Mouse (Mus musculus): ENCODE measurements around the gene Zfp444.

Zfp444 gene

DNA sequence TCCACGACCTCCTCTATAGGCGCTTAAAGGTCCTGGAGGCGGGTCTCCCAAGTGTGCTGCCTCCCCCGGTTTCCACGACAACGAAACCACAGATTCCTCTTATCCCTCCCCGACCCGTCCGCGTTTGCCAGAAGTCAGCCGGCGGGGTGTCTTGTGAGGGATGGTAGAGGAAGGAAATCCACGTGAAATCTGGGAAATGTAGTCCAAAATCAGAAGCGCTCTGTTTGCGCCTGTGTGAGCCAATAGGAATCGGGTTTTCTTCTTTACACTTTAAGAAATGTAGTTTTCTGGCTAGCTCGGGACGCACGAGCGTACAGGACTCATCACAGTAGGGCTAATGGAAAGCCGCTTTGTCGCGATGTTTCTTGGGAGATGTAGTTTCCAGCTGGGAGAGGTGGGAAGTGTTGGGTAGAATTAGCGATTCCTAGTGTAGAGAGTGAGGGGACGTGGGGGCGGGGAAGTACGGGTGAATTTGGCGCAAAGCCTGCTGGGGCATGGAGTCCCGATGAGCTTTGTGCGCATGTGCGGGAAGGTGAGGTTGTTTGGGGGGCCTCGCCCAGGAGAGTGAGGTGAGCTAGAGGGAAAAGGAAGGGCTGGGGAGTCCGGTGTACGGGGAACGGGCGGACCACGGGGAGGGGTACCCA is at the start of gene Zfp444:
Zfp444 (plus strand) TSS at position 221 of the 644 bp plus-strand sequence.
- peak; percentile 98 for DNase-seq (ENCODE audit: low spot score)

DNA sequence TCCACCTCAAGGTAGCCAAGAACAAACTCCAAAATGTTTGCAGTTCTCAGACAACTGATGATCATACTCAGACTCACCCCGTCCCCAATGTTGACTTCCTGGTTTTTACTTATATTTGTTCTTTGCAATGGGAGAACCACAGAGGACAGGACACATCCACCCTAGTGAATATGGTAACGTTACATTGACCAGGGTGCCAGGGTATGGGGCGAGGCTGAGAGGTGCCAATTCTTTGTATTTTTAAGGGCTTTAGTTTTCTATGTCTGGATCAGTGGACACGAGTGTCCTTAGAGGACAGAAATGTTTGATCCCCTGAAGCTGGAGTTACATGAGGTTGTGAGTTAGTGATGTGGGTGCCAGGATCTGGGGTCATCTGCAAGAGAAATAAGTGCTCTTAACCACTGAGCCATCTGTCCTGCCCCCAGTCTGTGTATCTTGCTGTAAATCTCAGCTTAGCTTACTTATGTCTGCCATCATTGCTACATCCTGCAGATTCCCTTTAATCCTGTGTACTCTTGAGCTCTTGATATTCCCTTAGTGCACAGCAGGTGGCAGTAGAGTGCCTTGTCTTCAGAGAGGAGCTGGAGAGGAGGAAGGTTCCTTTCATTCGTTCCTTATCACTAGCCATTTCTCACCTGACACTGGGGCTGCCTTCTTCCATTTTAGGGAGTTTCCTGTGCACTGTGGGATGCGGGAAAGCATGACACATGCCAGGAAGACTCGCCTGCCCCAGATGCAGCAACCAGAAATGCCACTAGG is 45.2 kb upstream of the Zfp444 start:
- DNase-seq (ENCODE audit: low spot score), result peak; percentile 85

DNA sequence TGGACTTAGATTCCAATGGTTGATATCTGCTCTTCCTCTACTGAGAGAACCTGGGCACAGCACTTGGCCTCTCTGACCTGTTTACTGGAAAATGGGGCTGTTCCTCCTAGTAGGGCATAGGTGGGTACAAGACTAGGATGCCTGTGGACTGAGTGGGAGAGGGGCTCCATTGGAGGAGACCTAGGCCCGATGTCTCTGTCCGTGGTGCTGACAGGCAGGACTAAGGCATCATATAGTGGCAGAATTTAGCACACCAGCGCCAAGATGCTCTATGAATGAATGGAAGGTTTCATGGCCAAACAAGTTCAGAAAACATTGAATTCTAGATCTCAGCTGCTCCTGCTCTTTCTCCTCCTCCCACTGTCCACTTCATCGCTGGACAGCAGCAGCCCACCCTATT is 41.7 kb upstream of the Zfp444 start:
- DNase-seq (ENCODE audit: low spot score), result no peak

DNA sequence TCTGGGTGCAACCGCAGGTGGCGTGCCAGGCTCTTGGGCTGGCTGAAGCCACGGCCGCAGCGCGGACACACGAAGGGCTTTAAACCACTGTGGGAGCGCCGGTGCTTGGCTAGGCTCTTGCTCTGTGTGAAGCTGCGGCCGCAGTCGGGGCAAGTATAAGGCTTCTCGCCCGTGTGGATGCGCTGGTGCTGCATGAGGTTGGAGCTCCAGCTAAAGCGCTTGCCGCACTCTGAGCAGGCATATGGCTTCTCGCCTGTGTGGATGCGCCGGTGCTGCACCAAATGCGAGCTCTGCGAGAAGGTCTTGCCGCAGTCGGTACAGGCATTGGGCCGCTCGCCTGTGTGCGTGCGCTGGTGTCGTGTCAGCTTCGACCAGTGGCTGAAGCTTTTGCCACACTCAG is 39.4 kb upstream of the Zfp444 start:
- no peak for DNase-seq (ENCODE audit: low spot score)

DNA sequence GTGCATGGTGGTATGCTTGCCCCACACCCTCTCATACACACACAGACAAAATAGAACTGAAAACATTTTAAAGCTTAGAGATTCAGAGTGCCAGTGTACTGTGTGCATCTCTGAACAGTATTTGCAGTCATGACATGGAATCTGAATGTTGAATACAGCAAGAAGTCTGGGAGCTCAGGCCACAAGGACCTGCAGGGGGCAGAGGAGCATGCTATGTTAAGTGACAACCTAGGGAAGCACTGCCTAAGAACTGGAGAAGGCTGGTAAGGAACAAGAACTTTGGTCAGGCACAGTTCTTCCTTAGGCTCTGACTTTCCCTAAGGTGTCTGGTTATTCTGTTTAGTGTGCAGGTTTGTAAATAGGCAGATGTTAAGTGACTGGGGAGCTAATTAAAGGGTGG is 35.5 kb upstream of the Zfp444 start:
- no peak for DNase-seq (ENCODE audit: low spot score)

DNA sequence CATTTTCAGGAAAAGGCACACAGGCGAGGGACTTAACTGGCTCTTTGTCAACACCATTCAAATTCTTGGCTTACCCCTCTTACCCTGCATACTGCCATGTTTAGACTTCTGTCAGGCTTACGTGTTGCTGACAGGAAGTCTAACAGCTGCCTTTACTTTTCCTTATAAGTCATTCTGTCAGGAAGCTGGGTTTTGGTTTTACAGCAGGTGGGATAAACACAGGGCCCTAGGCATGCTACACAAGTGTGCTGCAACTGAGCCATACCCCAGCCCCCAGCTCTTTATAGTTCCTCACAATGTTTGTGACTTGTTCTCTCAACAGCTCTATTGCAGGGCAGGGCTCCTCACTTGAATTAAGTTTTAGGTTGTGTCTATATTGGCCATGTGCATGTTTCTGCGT is 32.7 kb upstream of the Zfp444 start:
- no peak for DNase-seq (ENCODE audit: low spot score)

DNA sequence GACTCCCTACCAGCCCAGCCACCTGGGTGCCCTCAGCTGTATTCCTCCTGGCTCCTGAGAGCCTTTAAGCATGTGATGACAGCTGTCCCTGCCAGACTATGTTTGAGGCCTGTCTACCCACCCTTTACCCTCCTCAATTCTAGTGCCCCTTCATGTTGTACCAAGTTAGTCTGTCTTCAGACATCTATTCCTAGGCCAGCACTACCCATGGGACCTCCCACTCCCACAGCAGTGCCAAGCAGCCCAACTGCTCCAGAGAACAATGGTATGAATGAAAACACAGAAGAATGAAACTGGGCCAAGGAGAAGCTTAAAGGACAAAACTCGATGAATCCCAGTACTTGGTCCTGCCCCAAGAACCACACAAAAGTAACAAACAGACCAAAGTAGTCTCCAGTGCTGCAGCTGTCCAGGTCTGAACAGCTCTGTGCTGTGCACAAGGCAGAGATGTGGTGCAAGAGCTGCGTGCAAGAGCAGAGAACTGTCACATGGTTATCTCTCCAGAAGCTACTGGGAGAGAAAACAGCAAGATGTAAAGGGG is 28.0 kb upstream of the Zfp444 start:
- no peak for DNase-seq (ENCODE audit: low spot score)

DNA sequence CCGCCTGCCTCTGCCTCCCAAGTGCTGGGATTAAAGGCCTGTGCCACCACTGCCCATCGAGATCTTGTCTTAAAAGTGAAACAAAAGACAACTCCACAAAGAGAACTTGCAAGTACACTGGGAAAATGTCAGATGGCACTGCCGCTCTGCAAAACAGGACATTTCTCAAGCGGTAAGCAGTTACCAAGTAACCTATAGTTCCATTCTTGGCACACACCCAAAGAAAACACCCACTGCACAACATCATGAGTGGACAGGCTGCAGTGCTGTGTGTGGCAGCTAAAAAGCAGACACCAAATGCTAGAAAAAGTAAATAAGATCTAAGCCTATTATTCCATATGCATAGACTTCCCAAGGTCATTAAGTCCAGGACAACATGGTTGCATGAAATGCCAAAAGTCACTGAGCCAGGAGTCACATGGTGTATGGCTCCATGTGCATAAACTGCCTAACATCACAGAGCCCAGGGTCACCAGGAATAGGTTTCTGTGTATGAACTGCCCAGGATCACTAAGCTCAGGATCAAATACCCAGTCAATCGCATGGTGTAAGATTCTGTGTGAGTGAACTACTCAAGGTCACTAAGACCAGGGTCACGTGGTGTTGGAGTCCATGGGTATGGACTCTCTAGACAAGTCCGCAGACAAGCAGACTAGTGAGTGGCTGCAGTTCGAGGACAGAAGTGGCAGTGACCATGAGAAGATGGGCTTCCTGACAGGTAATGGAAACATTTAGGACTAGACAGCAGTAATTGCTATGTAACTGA is 26.4 kb upstream of the Zfp444 start:
- no peak for DNase-seq (ENCODE audit: low spot score)

DNA sequence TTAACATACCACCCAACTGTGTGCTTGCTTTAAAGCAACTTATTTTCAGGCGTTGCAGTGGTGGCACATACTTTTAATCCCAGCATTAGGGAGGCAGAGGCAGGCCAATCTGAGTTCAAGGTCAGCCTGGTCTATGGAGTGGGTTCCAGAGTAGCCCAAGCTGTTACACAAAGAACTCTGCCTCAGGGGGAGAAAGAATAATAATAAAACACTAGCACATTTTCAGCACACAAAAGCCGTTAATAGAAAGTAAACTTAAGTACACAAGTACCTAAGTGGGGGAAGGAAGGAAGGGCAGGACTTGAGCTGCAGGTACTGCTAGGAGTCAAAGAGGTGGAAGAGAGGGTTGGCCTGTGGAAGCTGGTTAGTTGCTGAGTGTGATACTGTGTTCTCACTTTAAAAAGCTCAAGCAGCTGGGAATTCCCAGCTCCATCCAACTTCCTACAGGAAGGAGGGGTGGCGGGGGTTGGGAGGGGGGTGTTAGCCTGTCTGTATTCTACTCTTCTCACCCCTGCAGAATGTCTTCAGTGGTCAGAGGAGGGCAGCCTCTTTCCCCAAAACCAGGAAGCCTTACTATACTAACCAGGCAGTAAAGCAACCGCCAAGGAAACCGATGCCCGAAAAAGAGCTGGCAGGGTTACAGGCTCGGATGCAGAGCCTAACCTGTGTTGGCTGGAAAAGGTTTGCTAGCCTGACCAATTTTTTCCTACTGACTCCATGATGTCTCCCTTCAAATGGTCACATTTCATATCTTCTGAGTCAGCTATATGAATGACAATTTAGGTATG is 25.6 kb upstream of the Zfp444 start:
- no peak for DNase-seq (ENCODE audit: low spot score)

DNA sequence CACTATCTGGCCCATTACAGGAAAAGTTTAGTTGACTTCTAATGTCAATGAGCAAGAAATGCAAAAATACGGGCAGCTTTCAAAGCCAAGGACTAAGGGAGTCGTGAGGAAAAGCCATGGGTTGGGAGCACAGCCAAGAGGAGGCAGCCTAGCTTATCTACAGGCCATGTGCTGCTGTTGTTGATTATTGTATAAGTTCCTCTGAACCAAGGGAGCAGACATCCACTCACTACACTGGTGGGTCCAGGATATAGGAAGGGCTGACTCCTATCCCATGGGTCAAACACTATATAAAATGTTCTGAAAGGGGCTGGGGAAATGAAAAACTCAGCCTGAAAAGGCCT is 25.1 kb upstream of the Zfp444 start:
- DNase-seq (ENCODE audit: low spot score), result no peak

DNA sequence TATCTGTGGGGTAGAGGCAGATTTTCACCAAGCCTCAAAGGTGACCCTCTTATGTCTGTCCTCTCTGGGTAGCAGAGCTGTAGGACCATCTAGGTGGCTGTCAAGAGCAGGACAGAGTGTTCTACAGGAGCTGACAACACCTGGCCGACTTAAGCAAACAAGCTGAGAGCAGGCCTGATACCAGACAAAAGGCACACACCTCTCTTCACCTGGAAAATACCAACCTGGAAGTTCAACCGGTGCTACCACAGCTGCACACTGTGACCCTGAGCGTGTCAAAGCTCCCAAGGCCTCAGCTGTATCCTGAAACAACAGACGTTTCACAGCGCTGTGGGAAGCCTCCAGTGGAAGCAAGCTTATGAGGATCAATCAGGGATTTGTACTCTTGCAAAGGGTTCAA is 24.3 kb upstream of the Zfp444 start:
- DNase-seq (ENCODE audit: low spot score), result peak; percentile 72

DNA sequence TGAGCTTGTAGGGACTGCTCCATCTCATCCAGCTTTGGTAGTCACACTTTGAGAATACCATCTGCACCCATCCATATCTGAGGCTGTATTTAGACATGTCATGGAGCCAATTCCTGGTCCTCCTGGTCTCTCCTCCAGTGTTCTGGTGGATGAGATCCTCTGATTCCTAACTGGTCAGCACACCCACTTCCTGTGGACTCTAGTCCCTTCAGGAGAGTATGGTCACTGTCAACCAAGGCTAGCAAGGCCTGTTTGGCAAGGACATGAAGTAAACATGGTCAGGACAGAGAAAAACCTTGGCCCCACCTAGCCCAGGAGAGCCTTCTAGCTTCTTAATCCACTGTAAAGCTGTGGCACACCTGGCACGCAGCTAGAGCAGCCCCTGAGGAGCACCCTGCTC is 20.8 kb upstream of the Zfp444 start:
- no peak for DNase-seq (ENCODE audit: low spot score)

DNA sequence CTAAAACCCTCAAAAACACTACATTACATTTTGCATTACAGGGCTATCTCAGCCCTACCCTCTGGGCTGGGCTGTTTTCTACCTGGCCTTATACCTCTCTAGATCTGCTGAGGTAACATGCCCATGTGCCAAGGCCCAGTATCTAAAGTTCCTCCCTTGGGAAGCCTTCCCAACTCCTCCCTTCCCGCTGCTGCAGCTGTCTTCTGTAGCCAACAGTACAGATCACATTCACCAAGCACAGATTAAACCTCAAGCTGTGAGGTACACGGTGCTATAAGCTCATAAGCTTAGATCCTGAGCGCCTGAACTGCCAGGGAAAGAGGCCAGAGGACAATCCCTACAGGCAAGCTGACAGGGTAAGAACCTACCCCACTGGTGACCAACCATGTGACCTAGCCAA is 20.0 kb upstream of the Zfp444 start:
- no peak for DNase-seq (ENCODE audit: low spot score)

DNA sequence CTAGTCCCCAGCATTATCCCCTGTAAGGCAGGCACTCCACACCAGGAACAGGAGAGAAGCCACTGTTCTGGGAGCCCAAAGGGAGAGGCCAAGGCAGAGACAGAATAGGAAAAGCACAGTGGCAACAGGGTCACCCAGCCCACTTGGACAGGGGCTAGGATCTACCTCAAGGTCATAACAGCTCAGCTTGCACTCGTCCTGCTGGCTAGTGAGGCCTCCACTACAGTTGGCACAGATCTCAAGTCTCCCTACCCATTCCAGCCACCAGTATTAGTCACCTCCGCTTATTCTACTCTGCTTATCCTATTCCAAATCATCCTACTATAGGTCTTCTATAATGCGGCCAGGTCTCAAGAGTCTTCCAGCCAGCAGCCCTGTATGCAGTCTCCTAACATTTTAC is 18.9 kb upstream of the Zfp444 start:
- DNase-seq (ENCODE audit: low spot score), result no peak

DNA sequence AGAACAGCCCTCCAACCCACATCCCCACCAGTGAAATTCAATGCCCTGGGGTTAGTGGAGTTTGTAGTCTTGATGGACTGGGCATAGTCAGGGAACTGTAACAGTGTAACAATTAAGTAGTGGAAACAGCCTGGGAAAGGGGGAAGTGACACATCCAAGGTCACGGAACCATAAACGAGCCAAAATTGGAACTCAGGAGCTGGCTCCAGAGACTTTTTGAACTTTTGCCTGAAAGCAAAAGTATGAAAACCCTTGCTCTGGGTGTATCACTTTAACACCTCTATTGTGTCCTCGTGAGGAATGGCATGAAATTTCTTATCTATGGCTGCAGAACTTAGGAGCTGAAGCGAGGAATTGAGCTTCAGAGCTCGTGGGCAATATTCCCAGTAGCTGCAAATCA is 17.9 kb upstream of the Zfp444 start:
- DNase-seq (ENCODE audit: low spot score), result no peak

DNA sequence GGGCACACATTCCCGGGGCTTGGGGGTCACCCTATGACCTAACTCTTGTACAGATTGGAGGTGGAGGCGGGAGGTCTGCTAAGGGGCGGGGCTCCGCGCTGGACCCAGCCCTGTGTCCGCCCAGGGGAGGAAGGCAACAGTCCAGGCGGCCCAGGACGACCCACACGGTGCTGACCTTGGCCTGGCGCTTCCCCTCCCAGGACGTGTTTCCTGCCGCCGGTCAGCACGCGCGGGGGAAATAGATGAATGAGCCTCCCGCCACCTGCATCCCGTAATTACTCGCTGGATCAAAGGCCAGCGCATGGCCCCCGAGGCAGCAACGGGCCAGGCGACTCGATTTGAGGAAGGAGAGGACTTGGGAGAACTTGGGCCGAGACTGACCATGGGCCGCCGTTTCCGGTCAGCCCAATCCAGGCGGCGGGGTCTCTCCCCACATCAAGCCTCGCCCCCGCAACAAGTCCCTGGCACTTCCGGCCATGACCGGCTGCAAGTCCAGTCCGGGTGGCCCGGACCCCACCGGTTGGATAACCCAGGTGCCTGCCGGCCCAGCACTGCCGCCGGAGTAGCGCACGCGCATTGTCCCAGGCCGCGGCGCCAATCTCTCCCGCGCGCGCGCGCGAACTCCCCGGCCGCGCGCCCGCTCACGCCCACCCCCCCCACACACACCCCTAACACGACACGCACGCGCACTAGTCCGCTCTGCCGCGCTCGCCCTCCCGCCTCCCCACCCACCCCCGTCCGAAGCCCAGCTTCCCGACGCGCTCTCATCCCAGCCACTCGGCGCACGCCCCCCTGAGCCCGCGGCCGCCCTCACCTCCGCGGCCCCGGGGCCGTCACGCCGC is 16.8 kb upstream of the Zfp444 start:
- DNase-seq (ENCODE audit: low spot score), result peak; percentile 72

DNA sequence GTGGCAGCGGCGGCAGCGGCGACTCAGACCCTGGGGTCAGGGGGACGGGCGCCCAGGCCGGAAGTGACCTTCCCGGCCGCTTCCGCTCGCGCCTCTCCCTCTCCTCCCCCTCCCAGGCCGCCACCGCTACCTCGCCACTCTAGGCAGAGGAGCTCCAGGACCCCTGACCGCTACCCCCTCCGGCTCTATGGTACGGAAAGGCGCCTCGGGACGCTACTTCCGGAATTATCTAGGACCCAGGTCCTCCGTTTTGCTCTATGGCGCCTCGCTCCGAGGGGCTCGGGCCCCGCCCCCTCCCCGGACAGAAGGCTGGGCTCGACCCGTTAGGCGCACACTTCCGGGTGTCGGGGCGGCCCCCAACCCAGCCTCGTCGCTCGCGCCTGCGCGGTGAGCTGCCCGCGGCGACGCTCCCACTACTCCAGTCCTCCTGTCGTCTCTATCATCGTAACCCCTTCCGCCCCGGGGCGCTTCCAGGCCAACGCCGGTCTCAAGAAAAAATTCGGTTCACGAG is 16.1 kb upstream of the Zfp444 start, which contains the start of gene Zfp787:
Zfp787 (minus strand) TSS at position 97 of the 511 bp plus-strand sequence.
- peak; percentile 97 for DNase-seq (ENCODE audit: low spot score)

DNA sequence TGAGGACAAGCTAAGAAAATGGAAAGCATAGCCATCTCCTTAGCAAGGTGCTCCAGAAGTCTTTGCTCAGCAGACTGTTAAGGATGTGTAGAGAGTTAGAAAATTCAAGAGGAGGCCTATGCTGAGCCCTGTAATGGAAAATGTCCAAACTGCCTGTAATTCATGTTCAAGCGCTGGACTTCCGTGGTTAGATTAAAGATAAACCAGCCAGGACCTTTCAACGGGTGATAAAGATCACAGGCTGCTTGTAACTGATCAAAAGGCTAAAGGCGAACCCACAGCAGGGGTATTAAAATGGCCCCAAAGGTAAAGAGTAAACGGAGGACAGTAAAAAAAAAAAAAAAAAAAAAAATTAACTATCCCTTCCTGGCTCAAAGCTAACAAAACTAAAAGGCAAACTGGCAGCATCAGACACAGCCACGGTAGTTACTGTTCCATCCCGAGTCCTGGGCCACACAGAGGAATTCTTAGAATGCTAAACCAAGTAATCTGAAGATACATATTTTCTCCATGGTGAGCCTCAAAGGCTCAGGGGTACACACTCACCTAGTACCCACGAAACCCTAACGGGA is 15.0 kb upstream of the Zfp444 start:
- no peak for DNase-seq (ENCODE audit: low spot score)

DNA sequence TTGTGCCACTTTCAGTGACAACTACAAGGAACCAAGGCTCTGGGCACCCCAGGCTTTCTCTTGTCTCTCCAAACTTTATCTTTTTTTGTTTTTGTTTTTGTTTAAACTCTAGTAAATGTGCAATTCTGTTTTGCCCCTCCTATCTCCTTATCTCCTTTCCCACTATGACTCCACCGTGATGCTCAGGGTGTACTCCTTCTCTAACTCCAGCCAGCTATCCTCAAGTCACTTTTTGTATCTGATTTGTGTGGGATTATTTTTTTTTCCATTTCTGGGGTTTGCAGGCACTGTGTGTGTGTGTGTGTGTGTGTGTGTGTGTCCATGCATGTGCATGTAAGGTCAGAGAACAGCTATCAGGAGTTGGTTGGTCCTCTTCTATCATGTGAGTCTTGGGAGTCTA is 14.5 kb upstream of the Zfp444 start:
- no peak for DNase-seq (ENCODE audit: low spot score)

DNA sequence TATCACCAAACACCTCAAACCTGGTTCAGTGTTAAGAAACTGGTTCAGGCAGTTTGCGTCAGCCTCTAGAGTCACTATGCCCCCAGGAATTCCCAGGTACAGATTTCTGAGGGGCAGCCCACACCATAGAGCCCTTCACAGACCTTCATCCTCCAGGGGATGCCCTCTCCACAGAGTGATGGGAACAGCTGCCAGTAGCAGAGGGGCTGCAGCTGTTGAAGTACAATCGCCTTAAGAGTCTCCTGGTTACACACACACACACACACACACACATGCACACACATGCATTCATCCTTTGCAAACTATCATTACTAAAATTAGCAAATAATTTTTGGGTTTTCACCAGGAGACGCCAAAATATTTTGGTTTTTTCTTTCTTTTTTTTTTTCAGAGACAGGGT is 12.4 kb upstream of the Zfp444 start:
- no peak for DNase-seq (ENCODE audit: low spot score)

DNA sequence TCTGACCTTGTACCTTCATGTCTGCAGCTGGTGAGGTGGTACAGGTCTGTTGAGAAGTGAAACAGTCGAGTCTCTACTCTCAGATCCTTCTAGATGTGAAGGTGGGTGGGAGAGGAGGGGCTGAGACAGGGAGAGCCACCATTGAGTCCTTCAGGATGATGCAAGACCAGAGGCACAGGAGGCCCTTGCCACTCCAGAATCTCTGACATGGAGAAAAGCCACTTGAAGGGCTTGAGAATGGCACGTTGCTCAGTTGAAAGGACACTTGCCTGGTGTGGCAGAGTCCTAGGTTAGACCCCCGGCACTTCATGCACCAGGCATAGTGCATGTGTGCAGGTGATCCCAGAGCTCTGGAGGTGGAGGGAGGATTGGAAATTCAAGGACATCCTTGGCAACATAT is 10.5 kb upstream of the Zfp444 start:
- DNase-seq (ENCODE audit: low spot score), result peak; percentile 57

Measured in lung, postnatal 25 days (tissue).